Mouse (Mus musculus): ENCODE results near the gene Pde10a.

Pde10a gene

GRCm38 (mm10) chr17:8842662-8843061, 317.5 kb downstream of the Pde10a start:
- no peak for DNase-seq (ENCODE audit: low spot score)

- no peak for DNase-seq (ENCODE audit: low spot score)
These were observed 318.8 kb downstream of the Pde10a start for GRCm38 (mm10) chr17:8843941-8844340.

GRCm38 (mm10) chr17:8846506-8846905, 321.3 kb downstream of the Pde10a start:
- no peak for DNase-seq (ENCODE audit: low spot score)

- no peak for DNase-seq (ENCODE audit: low spot score)
These were observed 322.4 kb downstream of the Pde10a start for GRCm38 (mm10) chr17:8847558-8847957.

- DNase-seq (ENCODE audit: low spot score), result no peak
These were observed 326.7 kb downstream of the Pde10a start for GRCm38 (mm10) chr17:8851846-8852245.

- peak; percentile 76 for DNase-seq (ENCODE audit: low spot score)
These were observed 331.5 kb downstream of the Pde10a start for GRCm38 (mm10) chr17:8856430-8857371.

- no peak for DNase-seq (ENCODE audit: low spot score)
These were observed 333.7 kb downstream of the Pde10a start for GRCm38 (mm10) chr17:8858636-8859421.

- no peak for DNase-seq (ENCODE audit: low spot score)
These were observed 334.3 kb downstream of the Pde10a start for GRCm38 (mm10) chr17:8859489-8859888.

GRCm38 (mm10) chr17:8864638-8865497, 339.7 kb downstream of the Pde10a start:
- no peak for DNase-seq (ENCODE audit: low spot score)

- peak; percentile 29 for DNase-seq (ENCODE audit: low spot score)
These were observed 342.4 kb downstream of the Pde10a start for GRCm38 (mm10) chr17:8867331-8868237.

- no peak for DNase-seq (ENCODE audit: low spot score)
These were observed 344.1 kb downstream of the Pde10a start for GRCm38 (mm10) chr17:8869287-8869686.

- no peak for DNase-seq (ENCODE audit: low spot score)
These were observed 345.7 kb downstream of the Pde10a start for GRCm38 (mm10) chr17:8870848-8871247.

GRCm38 (mm10) chr17:8871396-8871795, 346.2 kb downstream of the Pde10a start:
- DNase-seq (ENCODE audit: low spot score), result no peak

- peak; percentile 36 for DNase-seq (ENCODE audit: low spot score)
These were observed 346.9 kb downstream of the Pde10a start for GRCm38 (mm10) chr17:8871997-8872593.

- DNase-seq (ENCODE audit: low spot score), result no peak
These were observed 347.4 kb downstream of the Pde10a start for GRCm38 (mm10) chr17:8872611-8873010.

GRCm38 (mm10) chr17:8878056-8878455, 352.9 kb downstream of the Pde10a start:
- DNase-seq (ENCODE audit: low spot score), result no peak

- DNase-seq (ENCODE audit: low spot score), result no peak
These were observed 356.5 kb downstream of the Pde10a start for GRCm38 (mm10) chr17:8881711-8882110.

- no peak for DNase-seq (ENCODE audit: low spot score)
These were observed 359.5 kb downstream of the Pde10a start for GRCm38 (mm10) chr17:8884691-8885090.

- DNase-seq (ENCODE audit: low spot score), result no peak
These were observed 360.7 kb downstream of the Pde10a start for GRCm38 (mm10) chr17:8885830-8886229.

- no peak for DNase-seq (ENCODE audit: low spot score)
These were observed 362.9 kb downstream of the Pde10a start for GRCm38 (mm10) chr17:8888105-8888504.

Measured in embryo, embryonic 10 days (tissue).